Mouse (Mus musculus): ENCODE results near the gene Casc3.

Gene Casc3

DNA sequence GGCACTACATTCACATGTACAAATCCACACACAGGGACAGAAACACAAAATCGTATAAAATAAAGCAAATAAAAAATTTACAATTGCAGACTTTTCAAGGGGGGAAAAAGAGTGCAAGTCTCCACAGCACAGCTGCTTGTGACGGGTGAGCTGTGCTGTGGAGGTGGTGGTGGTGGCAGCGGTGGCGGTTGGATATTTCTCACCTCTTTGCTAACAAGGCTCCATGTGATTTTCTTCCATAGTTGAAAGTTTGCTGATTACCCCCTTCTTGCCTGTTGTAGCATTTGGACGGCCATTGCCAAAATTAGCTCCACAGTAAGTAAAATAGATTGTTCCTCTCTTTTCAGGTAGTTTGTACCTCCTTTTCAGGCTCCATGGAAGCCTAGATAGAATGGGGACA is at the start of gene Casc3:
Casc3 (plus strand) TSS at position 301 of the 400 bp plus-strand sequence.
- DNase-seq (ENCODE audit: low spot score in 2 of 2) = no peak

DNA sequence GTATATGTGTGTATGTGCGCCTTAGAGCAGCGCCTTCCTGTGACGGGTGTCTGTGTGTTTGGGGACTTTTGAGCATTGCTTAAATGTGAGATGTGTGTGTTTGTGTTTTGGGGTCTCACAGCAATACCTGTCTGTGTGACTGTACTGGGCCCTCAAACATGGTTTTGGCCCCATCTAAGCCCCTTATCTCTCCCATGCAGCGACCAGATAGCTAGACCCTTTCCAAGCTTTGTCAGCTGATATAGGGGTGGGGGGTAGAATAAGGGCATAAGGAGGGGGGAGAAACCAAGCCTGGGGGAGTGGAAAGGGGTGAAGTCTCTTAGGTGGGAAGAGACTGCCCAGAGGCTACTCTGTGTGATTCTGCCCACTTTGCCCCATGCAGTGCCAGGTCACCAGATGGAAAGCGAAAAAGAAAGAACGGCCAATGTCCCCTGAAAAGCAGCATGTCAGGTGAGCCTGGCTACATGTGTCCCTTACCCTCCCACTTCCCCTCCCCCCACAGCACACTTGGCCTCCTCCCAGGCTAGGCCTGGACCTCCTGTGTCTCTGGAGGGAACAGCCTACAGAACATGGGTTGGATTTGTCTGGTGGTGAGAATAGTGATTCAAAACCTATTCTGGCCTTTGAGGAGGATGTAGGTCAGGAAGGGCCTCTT is 48.9 kb upstream of the Casc3 start:
- no peak for DNase-seq (ENCODE audit: low spot score in 2 of 2)

DNA sequence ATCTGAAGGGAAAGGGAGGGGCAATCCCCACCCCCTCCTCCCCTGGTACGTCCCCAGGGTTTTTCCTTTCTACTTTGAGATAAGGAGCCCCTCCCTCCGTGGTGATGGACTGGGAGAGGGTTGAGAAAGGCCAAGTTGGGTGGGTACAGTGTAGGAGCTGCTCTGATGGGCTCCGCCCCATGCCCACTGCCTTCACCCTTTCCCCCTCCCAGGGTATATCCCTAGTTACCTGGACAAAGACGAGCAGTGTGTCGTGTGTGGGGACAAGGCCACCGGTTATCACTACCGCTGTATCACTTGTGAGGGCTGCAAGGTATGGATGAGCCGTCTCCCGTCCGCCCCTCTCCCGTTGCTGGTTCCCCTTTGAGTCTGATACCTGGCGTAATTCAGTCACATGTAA is 48.0 kb upstream of the Casc3 start:
- DNase-seq (ENCODE audit: low spot score in 2 of 2) = no peak

DNA sequence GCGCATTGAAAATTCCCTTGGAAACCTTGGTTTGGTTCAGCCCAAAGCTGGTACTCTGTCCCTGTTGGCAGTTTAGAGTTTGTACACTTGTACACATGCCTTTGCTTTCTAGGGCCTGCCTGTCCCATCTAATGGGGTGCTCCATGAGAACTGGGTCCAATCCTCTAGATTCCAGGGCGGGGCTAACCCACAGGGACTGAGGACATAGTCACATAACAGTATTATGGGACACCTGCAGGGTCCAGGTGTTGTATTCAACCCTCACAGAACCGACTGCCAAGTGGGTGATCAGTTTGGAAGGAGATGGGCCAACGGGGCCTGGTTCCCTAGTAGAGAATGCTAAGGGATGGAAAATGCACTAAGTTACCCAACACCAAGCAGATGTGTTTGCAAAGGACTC is 42.8 kb upstream of the Casc3 start:
- no peak for DNase-seq (ENCODE audit: low spot score in 2 of 2)

DNA sequence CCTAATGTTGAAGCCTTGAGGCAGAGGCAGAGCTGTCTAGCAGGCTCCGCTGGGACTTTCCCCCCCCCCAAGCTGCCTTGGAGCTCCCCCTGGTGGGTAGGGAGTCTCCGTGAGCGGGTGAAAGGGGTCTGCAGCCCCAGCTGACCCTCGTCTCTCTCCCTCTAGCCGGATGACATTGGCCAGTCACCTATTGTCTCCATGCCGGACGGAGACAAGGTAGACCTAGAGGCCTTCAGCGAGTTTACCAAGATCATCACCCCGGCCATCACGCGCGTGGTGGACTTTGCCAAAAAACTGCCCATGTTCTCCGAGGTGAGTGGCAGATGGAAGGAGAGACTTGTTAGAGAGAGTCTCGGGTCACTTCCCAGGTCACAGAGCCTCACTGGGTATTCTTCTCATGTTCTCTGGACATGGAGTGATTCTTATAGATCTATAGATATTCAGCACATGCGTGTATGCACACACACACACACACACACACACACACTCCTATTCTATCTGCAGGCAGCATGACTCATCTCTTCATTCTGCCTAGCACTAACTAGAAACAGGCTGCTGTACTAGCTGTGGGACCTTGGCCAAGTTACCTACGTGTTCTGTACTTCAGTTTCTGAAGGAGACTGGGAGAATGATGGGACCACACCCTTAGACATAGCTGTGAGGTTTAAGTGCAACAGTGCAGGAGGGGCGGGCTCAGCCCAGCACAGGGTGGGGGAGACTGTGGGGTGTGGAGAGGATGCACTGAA is 41.8 kb upstream of the Casc3 start:
- DNase-seq (ENCODE audit: low spot score in 2 of 2) = no peak

DNA sequence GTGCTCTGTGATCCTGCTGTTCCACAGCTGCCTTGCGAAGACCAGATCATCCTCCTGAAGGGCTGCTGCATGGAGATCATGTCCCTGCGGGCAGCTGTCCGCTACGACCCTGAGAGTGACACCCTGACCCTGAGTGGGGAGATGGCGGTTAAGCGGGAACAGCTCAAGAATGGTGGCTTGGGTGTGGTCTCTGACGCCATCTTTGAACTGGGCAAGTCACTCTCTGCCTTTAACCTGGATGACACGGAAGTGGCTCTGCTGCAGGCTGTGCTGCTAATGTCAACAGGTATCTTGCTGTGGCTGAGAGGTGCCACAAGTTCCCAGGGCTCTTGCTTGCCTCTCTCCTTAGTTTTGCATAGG is 41.2 kb upstream of the Casc3 start:
- no peak for DNase-seq (ENCODE audit: low spot score in 2 of 2)

DNA sequence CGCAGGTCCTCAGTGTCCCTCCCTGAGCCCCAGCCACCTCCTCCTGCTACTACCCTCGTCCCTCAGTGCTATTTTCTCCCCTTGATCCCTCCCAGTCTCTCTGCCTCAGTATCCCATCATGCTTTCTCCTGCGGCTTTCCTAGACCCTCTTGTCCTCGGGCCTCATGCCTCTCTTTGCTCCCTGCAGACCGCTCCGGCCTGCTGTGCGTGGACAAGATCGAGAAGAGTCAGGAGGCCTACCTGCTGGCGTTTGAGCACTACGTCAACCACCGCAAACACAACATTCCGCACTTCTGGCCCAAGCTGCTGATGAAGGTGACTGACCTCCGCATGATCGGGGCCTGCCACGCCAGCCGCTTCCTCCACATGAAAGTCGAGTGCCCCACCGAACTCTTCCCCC is 40.6 kb upstream of the Casc3 start:
- no peak for DNase-seq (ENCODE audit: low spot score in 2 of 2)

DNA sequence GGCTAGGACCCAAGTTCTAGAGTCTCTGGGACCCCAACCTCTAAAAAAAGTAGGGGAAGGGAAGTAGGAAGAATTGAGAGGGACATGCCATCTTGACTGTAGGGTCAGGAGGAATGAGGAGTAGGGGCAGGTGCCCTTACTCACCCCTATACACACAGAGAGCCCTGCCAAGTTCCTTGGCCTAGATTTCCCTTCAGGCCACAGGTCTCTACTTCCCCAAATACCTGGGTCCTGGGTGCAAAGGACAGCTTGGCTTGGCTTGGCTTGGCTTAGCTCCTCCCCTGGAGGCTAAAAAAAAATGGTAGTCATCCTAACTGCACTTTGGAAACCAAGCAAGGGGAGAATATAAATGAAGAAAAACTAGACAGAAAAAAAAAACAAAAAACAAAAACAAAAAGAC is 40.0 kb upstream of the Casc3 start:
- DNase-seq (ENCODE audit: low spot score in 2 of 2) = no peak

DNA sequence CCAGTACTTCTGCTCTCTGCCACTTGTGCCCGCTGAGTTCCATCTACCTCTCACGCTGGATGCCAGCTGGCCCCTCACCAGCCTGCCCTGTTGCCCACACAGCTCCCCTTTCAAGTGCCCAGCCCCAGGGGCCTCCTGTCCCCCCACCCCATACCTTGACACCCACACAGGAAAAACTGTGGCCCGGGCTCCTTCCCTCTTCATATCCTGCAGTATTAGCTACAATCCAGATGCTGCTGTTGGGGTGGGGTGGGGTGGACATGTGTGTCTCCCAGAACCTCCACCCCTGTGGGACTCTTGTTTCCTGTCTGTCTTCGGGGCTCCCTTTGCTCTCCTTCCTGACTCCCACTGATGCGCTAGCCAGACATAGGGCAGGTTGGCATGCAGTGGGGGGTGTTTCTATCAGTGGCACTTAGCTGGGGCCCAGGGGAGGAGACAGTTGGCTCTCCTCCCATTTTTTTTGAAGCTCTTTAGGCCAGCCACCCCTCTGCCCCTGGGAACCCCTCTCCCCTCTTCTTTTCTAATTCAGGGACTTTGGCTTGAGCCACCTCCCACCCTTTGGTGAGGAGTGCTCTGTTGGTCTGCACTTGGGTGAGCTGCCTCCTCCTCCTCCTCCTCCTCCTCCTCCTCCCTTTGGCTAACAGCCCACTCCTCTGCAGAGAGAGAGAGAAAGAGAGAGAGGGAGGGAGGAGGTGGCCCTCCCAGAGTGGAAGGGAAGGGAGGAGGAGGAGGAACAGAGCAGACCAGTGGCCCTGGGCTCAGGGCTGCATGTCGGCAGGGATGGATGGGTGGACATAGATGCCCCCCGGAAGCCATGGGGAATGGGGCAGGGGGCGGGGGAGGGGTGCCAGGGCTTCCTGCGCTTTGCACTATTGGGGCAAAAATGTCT is 39.0 kb upstream of the Casc3 start:
- DNase-seq (ENCODE audit: low spot score in 2 of 2) = no peak

DNA sequence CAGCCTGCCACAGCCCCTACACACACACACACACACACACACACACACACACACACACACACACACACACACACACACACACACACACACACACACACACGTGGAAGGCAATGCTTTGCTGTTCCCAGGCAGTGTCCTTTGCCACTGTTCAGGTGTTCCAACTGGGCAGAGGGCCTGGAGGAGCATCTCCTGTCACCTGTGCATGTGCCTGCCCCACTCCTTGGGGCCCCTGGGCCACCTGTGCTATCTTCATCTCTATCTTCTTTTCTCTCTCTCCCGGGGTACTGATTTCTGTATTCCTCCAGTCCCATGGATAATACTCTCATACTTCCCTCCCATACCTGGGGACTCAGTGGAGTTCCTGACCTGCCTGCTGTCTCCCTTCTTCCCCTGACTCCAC is 38.4 kb upstream of the Casc3 start:
- no peak for DNase-seq (ENCODE audit: low spot score in 2 of 2)

DNA sequence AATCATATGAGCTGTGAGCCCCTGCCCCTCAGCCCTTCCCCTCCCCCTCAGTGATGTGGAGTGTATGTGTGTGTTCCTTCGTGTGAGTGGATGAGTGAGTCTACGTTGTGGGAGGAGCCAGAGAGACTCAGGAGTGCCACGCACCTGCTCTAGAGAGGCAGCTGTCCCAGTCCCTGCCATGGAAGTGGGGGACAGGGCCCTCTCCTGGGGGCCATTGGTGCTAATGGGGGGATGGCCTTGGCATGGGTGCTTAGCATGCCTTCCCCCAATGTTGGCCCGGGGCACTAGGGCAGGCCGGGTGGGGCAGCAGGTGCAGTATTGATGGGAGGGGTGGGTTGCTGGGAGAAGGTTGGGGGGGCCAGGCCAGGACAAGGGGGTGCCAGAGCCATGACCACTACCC is 37.9 kb upstream of the Casc3 start:
- DNase-seq (ENCODE audit: low spot score in 2 of 2) = no peak

DNA sequence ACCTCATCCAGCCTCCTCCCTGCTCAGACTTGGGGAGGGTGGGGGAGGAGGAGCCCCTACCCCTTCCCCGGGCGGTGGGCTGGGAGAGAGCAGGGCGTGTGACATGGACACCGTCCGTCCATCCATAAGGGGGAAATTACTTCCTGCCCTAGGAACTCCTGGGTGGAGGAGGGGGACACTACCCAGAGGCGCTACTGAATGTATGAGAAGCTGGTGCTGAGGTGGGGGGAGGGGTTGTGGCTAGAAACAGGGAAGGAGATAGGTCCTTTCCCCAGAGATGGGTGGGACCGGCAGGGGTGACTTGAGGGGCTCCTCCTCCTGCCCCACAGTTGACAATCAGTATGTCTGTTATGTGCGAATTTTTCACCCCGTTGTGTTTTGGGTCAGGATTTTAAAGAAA is 37.4 kb upstream of the Casc3 start:
- DNase-seq (ENCODE audit: low spot score in 2 of 2) = no peak

DNA sequence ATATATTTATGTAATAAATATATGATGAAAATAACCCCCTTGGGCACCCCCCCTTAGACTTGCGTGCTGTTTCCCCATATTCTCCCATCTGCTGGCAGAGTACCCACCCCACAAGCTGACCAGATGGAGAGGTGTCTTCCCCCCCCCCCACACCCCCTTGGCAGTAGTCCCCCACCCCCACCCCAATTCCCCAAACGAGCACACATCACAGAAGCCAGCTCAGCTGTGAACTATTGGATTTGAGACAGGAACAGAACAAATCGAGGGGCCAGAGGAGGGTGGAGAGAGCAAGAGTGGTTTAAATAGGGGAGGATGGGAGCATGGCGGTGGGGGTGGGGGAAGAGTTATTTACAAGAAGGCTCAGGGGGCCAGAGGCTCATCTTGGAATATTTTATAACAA is 37.0 kb upstream of the Casc3 start:
- no peak for DNase-seq (ENCODE audit: low spot score in 2 of 2)

DNA sequence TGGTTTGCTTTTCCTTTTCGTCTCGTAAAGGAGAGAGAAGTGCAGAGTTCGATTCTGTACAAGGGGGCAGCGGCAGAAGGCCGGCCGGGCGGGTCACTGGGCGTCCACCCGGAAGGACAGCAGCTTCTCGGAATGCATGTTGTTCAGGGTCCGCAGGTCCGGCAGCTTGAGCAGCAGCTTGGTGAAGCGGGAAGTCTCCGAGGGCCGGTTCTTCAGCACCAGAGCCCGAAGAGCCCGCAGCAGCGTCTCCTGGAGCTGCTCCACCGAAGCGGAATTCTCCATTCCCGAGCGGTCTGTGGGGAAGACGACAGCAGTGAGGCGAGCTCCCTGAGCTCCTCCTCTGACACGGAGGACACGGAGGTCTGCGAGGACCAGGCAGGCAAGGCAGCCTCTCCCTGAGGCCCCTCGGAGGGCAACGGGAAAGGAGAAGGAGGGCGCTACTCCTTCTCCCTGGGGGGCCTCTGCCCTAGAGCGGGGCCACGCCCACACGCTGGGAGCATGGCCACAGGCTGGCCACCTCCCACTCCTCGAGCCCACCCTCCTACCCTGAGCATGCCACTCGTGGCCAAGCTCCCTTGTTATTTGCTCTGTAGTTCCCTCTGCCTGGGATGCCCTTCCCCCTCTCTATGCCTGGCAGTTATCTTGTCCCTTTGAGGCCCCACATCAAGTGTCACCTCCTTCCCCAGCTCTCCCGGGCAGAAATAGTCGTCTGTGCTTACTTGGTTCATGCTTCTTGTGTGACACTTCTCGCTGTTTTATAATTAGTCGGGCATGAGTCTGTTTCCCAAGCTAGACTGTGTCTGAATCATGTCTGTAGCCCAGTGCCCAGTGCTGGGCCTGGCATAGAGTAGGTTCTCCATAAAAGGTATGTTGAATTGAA is 36.3 kb upstream of the Casc3 start:
- DNase-seq (ENCODE audit: low spot score in 2 of 2) = no peak

DNA sequence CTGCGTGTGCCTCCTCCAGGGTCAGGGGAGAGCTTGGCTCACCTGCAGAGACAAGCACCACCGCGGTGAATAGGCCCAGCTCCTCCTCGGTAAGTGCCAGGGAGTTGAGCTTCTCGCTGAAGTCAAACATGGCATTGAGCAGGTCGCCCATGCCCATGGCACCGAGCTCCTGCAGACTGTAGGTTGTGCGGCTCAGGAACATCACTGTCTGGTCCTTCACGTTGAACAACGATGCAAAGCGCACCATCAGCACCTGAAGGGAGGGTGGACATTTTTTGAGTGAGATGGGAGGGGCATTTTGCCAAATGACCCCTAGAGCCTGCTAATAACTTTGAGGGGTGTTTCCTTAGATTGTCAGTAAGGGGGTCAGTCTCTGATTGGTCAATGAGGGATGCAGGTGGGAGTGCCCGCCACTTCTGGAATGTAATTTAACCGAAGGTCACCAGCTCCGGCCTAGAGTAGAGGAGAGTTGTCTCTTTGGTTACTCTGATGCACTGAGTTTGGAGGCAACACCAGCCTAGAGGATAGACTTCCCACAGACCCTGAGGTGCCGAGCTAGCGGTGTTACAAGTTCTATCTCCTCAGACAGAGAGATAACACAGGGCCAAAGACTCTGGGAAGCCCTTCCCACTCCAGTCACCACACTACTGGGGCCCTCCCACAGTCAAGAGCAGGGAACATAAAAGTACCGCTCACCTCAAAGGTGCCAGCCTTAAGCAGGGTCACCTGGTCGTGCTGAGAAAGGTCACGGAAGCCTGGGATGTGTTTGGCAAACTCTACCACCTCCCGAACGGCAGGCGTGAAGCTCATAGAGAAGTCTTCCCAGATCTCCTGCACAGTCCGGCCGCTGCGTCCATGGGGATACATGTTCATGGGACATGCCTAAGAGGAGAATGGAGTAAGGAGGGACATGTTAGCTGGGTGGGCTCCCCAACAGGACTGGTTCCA is 35.4 kb upstream of the Casc3 start:
- no peak for DNase-seq (ENCODE audit: low spot score in 2 of 2)

DNA sequence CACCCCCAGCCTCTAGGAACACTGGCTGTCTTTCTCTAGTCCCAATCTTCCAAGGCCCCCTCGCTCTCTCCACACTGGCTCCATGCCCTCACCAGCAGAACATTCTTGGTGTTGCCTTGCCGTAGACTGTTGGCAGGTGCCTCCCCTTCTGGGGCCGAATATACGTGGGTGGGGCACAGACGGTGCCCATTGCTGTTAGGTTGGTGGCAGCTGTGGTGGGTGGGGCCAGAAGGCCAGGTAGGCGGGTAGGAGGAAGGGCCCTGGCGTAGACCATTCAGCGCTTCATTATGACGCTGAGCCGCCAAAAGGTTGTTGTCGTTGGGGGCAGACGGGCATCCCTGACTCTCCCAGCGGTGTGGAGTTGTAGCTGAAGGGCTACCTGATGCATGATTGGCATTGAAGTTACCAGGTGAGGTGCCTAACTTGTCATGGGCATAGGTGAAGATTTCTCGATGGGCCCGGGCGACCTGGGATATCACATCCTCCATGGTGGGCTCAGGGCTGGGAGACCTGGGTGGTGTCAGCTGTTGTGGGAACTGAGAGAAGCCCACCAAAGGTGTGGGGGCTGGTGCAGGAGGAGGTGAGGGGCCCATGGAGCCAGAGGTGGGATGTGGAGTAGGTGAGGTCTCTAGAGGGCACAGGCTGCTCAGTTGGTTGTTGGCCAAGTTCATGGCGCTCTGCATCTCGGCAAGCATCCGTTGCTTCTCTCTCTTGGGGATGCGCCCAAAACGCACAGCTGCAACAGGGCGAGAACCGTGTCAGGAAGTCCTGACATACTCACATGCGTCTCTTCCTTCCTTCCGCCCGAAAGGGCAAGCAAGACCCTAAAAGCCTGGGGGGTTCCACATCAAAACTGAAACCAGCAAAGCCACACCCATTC is 34.4 kb upstream of the Casc3 start:
- DNase-seq (ENCODE audit: low spot score in 2 of 2) = peak; percentile 74 to 75

DNA sequence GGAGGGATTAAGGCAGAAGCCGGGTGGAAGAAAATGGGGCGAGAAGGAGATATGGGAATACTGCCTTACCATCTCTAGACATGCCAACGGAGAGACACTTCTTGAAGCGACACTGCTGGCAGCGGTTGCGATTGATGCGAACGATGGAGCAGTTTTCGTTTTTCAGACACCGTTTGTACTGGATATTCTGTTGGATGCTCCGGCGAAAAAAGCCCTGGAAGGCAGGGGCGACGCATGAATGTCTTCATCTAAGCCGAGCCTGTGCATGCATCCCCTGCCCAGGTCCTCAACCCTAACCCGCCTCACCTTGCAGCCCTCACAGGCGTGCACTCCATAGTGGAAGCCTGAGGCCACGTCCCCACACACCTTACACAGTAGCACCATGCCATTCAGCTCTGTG is 33.6 kb upstream of the Casc3 start:
- no peak for DNase-seq (ENCODE audit: low spot score in 2 of 2)

DNA sequence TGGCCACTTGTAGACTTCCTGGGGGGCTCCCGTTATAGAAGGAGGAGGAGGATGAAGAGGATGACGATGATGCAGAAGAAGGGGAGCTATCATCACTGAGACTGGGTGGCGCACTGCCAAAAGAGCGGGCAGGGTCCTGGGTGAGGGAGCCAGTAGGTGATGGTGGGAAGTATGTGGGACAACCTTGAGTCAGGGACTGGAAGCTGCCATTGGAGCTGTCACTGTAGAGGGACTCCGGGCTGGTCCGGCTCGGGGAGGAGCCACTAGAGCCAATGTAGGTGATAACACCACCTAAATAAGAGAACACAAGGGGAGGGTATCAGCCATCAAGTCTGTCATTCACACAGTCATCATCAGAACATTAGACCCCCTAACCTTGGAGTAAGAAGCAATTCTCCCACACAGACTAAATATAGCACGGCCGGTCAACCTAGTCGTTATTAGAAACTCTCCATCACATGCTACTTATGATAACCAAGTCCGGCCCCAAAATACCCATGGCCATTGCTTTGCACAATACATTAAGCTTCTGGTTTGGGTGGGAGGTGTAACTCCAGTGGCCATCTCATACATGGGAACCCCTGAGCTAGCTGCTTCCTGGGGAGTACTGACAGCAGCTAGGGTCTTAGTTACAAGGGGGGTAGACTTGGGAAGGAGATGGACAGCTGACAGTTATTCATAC is 32.7 kb upstream of the Casc3 start:
- DNase-seq (ENCODE audit: low spot score in 2 of 2) = no peak

DNA sequence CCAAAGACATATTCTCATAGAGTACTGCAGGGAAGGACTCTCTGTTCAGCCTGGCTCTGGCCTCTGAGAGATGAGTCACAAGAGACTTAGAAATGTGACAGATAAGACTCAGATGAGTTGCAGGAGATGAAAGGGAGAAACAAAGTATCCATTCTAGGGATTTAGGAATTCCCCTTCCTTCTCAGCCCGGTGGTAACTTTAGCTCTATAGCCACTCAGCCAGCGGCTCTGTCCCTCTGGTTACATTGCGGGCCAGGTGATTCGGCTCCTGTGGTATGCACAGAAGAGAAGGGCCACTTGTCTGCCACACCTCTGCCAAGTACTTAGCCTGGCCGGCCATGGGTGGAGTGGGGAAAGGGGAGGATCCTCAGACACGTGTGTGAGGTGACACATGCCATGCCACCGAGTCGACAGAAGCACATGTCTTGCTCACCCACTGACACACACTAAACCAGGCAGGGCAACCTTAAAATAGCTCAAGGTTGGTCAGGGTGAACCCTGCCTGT is 32.0 kb upstream of the Casc3 start:
- no peak for DNase-seq (ENCODE audit: low spot score in 2 of 2)

Measured in spleen, postnatal 36 days (tissue).